Mouse (Mus musculus): ENCODE measurements around the gene Large1.
"Not testable (repeated sequence)": the region's sequence is repeated elsewhere in the genome, so short reads cannot be mapped to it uniquely, and the experiment has no call there.

Gene Large1

DNA sequence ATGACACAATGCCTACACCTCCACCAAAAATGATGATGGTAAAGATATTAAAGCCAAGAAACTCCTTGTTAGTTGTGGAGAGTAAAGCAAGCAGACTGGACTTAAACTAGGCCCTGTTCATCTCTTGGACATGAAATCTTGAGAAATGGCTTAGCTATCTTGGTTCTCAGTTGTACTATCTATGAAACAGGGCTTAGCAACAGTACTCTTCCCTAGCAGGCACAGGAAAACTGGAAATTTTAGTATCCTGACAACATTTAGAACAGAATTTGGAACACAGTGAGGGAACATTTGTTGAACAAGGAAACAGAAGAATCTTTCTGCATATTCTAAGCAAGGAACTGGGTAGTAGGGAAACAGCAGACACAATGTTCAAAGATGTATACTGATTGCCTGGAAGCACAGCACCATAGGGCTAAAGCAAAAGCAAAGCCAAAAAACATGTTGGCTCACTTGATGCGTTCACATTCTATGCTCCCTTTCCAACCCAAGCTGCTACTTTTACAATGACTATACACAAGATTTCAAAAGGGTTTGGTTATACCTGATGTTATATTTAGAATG lies 240.9 kb downstream of the Large1 start:
- CTCF ChIA-PET, result interaction anchor here in 1 of 4 experiments (0.6 kb wide), 1 partner anchor 12 kb away, joined by 5 read pairs; no protein-coding TSS in a partner anchor
- POLR2A ChIA-PET, result interaction anchor here in 2 of 4 experiments (0.8 to 2.3 kb wide), 3 partner anchors 19 to 82 kb away, joined by 3 to 7 read pairs (median 3); no protein-coding TSS in a partner anchor

GRCm38 (mm10) chr8:73104089-73104488 lies 249.3 kb downstream of the Large1 start:
- ChIA-PET CTCF (no interaction called here), POLR2A (interaction anchor here in 2 of 4 experiments (0.9 to 1.4 kb wide), 2 partner anchors 23 to 425 kb away, joined by 3 read pairs; no protein-coding TSS in a partner anchor)

GRCm38 (mm10) chr8:73101069-73101468 lies 252.3 kb downstream of the Large1 start:
- ChIA-PET POLR2A (interaction anchor here in 1 of 4 experiments (0.5 kb wide), 1 partner anchor 201 kb away, joined by 3 read pairs; no protein-coding TSS in a partner anchor), CTCF (no interaction called here)

- POLR2A ChIA-PET, CTCF ChIA-PET: not testable (repeated sequence)
Observed at GRCm38 (mm10) chr8:73100607-73101006, 252.7 kb downstream of the Large1 start.

DNA sequence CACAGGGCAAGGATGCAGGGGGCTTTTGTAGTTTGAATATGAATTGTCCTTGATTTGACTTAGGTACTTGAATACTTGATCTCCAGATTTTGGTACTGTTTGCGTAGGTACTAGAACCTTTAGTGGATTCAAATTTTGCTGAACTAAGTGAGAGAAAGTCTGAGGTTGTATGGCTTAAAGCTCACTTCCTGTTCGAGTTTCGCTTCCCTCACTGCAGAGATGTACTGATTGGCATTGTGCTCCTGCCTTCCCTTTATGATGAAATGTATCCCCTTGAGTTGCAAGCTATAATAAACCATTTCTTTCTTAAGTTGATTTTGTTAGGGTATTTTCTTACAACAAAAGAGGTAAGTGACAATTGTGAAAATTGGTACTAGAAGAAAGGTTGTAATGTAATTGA lies 253.8 kb downstream of the Large1 start:
- ChIA-PET CTCF (no interaction called here), POLR2A (interaction anchor here in 1 of 4 experiments (0.6 kb wide), 1 partner anchor 706 kb away, joined by 3 read pairs; no protein-coding TSS in a partner anchor)

- POLR2A ChIA-PET, result no interaction called here
- CTCF ChIA-PET, result no interaction called here
Observed at GRCm38 (mm10) chr8:73096952-73097351, 256.4 kb downstream of the Large1 start.

GRCm38 (mm10) chr8:73077746-73078145 lies 275.6 kb downstream of the Large1 start:
- CTCF ChIA-PET, POLR2A ChIA-PET: not testable (repeated sequence)

DNA sequence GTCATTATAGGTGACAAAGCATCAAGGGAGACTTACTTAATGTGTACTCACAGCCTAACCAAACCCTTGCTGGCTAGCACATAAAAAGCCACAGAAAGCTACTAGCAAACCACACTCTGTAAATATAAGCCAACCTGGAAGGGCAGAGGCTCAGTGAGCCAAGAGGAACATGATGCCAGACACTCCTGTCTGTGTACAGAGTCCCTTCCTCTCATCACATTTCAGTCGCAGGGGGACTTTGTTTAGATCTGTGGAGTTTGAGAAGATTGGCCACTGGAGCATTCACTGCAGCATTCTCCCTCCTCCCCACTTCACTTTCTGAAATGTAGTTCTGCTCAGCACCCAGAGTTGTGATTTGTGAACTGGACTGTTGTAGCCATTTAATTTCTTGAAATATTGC lies 291.9 kb downstream of the Large1 start:
- ChIA-PET POLR2A (no interaction called here), CTCF (no interaction called here)

DNA sequence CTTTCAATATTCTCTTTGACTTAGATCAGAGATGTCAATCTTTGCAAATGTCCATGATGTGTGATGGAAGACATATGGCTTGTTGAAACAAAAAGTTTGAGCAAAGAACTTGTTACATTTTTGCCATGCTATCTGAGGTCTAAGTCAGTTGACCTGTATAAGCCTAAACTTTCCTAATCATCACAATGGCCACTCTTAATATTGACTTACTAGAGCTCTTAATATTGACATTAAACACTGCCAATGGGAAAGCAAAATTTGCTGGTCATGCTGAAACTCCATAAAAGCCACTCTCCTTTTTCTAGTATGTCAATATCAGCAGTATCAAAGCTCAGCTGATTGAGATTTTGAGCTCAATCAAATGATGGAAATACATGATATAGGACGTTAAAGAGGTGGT lies 298.6 kb downstream of the Large1 start:
- CTCF ChIA-PET, result no interaction called here
- POLR2A ChIA-PET, result no interaction called here

DNA sequence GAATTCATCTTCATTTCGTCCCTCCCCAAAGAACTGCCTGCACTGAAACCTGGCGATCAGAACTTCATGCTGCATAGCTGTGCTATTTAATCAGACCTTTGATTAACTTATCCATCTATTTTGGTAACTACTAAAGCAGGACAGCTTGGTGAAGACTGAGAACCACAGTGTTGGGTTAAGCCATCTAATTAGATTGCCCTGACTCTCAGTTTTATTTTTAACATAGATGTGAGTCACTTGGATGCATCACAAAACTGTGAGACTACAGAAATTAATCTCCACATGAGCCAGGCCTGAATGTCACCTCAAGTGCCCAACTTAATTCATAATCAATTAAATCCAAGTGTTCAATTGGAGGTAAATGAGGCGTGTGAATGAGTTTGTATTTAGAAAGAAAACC lies 299.5 kb downstream of the Large1 start:
- POLR2A ChIA-PET, result no interaction called here
- CTCF ChIA-PET, result interaction anchor here in 1 of 4 experiments (0.6 kb wide), 1 partner anchor 314 kb away, joined by 3 read pairs; no protein-coding TSS in a partner anchor

GRCm38 (mm10) chr8:73052414-73052813 lies 300.9 kb downstream of the Large1 start:
- ChIA-PET CTCF (no interaction called here), POLR2A (no interaction called here)

- POLR2A ChIA-PET, result interaction anchor here in 1 of 4 experiments (0.8 to 1.0 kb wide), 2 partner anchors 9 to 11 kb away, joined by 3 read pairs; no protein-coding TSS in a partner anchor
- CTCF ChIA-PET, result no interaction called here
Observed at GRCm38 (mm10) chr8:73048136-73048535, 305.2 kb downstream of the Large1 start.

GRCm38 (mm10) chr8:73029787-73030186 lies 323.6 kb downstream of the Large1 start:
- POLR2A ChIA-PET, result interaction anchor here in 1 of 4 experiments (1.0 kb wide), 1 partner anchor 82 kb away, joined by 3 read pairs; no protein-coding TSS in a partner anchor
- CTCF ChIA-PET, result no interaction called here

- ChIA-PET POLR2A (interaction anchor here in 2 of 4 experiments (1.0 to 1.2 kb wide), 2 partner anchors 10 to 319 kb away, joined by 3 to 4 read pairs; no protein-coding TSS in a partner anchor), CTCF (interaction anchor here in 1 of 4 experiments (1.0 kb wide), 1 partner anchor 14 kb away, joined by 3 read pairs; no protein-coding TSS in a partner anchor)
Observed at GRCm38 (mm10) chr8:73018241-73018640, 335.1 kb downstream of the Large1 start.

DNA sequence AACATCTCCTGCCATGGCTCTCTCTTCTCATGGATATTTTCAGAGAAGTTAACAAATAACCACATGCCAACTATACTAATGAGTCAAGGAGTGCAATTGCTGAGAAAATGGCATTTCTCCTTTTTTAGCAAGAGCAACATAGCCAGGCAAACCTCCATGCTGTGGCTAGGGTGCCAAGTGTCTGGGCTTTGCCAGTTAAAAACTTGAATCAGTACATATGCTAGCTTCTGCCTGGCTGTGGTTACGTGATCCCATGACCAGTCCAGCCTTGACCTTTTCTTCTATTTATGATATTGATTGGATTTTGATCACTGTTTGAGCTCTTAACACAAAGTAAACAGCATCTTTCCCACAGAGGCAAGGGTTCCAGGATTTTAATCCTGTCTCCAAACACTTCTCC lies 335.7 kb downstream of the Large1 start:
- CTCF ChIA-PET, result interaction anchor here in 1 of 4 experiments (1.0 kb wide), 1 partner anchor 13 kb away, joined by 3 read pairs; no protein-coding TSS in a partner anchor
- POLR2A ChIA-PET, result interaction anchor here in 2 of 4 experiments (1.0 to 1.2 kb wide), 2 partner anchors 10 to 319 kb away, joined by 3 to 4 read pairs; no protein-coding TSS in a partner anchor

DNA sequence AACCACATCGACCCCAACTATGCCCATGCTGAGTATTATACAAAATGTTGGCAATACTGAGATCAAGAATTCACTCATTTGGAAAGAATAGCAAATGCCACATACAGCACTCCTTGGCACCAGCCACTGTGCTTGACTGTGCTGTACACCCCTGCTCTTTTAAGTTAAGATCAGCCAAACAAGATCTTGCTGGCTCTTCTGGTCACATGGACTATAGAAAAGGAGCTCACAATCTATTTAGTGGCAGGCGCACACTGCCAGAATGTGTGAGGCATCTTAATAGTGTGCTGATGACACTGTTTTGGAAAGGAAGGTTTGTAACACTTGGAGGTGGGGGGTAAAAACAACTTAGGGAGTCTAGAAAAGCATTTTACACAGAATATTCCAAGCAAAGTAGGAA lies 337.0 kb downstream of the Large1 start:
- POLR2A ChIA-PET, result interaction anchor here in 1 of 4 experiments (0.9 kb wide), 1 partner anchor 13 kb away, joined by 3 read pairs; no protein-coding TSS in a partner anchor
- CTCF ChIA-PET, result no interaction called here

- POLR2A ChIA-PET, result interaction anchor here in 1 of 4 experiments (1.5 to 1.6 kb wide), 3 partner anchors 11 to 17 kb away, joined by 3 to 4 read pairs (median 4); no protein-coding TSS in a partner anchor
- CTCF ChIA-PET, result interaction anchor here in 2 of 4 experiments (0.6 to 1.1 kb wide), 3 partner anchors 16 to 1927 kb away, joined by 3 to 7 read pairs (median 3); no protein-coding TSS in a partner anchor
Observed at GRCm38 (mm10) chr8:73007489-73007888, 345.9 kb downstream of the Large1 start.

DNA sequence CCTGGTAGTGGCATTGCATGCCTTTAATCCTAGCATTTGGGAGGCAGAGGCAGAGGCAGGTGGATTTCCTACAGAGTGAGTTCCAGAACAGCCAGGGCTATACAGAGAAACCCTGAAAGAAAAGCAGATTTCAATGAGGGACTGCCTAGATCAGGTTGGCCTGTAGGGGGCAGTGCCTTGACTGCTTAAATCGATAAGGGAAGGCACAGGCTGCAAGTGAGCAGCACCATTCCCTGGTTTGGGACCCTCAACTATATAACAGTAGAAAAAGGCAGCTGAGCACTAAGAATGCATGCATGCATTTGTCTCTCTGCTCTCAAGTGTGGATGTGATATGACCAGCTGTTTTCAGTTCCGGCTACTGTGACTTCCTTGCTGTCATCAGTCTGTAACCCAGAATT lies 349.5 kb downstream of the Large1 start:
- ChIA-PET CTCF (interaction anchor here in 2 of 4 experiments (0.8 to 1.3 kb wide), 4 partner anchors 13 to 350 kb away, joined by 3 to 5 read pairs (median 3); partner anchors contain the start of gene Large1 (in 1 of the 2)), POLR2A (interaction anchor here in 1 of 4 experiments (1.1 to 1.2 kb wide), 3 partner anchors 11 to 28 kb away, joined by 3 read pairs; no protein-coding TSS in a partner anchor)

DNA sequence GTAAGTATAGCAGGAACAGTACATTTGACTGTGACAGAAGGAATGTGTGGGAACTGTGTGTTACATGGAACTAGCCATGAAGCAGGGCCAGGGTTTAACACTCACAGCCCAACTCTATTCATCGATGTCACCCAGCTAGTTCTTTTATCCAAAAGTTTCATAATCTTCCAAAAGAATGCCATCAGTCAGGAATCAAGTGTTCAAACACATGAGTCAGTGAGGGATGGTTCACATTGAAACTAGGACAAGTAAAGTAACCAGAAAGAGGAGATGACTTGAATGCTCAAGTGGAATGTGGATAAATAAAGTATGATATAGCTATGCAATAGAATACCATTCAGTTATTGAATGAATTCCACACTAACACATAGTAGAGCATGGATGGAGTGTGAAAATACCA lies 359.5 kb downstream of the Large1 start:
- CTCF ChIA-PET, result interaction anchor here in 1 of 4 experiments (0.6 kb wide), 1 partner anchor 80 kb away, joined by 6 read pairs; no protein-coding TSS in a partner anchor
- POLR2A ChIA-PET, result no interaction called here

DNA sequence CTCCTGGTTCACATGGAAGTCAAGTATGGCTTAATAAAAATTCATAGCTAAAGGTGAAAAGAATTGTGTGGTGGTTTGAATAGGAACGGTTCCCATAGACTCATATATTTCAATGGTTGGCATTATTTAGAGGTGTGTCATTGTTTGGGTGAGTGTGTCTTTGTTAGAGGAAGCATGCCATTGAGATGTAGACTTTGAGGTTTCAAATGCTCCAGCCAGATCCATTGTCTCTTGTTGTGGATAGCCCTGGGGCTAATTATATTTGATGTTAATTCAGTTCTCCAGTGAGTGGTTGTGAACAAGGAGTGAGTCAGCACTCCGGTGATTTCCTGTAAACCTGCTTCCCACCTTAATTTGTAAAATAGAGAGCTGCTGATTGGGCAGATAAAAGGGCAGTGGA lies 362.9 kb downstream of the Large1 start:
- CTCF ChIA-PET, result interaction anchor here in 1 of 4 experiments (0.7 kb wide), 1 partner anchor 14 kb away, joined by 3 read pairs; no protein-coding TSS in a partner anchor

More for the DNA sequence above, 362.9 kb downstream of the Large1 start:
- POLR2A ChIA-PET, result interaction anchor here in 1 of 4 experiments (0.7 to 1.0 kb wide), 2 partner anchors 14 to 364 kb away, joined by 3 read pairs; no protein-coding TSS in a partner anchor
